Mouse (Mus musculus) heart, postnatal 0 days (tissue): ENCODE measurements around the gene Hoxb4. TPM values are rescaled to one million over a fixed set of nuclear protein-coding genes. Genes with fewer than 3 reads are reported as not detected.

Source experiments
- ATAC-seq: fragments of 200-750 bp; cut with Nextera tagmentation; 2 replicates; pipeline ENCODE4 v1.8.0; 2017; ENCODE audit warnings: low read depth, moderate number of reproducible peaks, moderate library complexity; ENCODE audit not compliant: insufficient read depth
- DNase-seq: peaks from one replicate; pipeline ENCODE4 v3.0.0-alpha.2; 2016; ENCODE audit warnings: low spot score
- H3K27ac ChIP-seq: fragments of 300-500 bp; sonication (generic); 2 replicates; pipeline ENCODE4 v1.5.1; 2014; ENCODE audit warnings: low read depth, mild to moderate bottlenecking
- H3K27me3 ChIP-seq: fragments of 300-500 bp; sonication (generic); 2 replicates; pipeline ENCODE4 v1.6.1; 2014; ENCODE audit warnings: low read length, mixed read lengths; ENCODE audit not compliant: control insufficient read depth, insufficient read depth
- H3K36me3 ChIP-seq: fragments of 300-500 bp; sonication (generic); replicated peaks from 2 replicates; pipeline ENCODE4 v1.6.1; 2014; ENCODE audit warnings: low read length, mixed read lengths; ENCODE audit not compliant: control insufficient read depth, insufficient read depth
- H3K4me1 ChIP-seq: fragments of 300-500 bp; sonication (generic); 2 replicates; pipeline ENCODE4 v1.6.1; 2014; ENCODE audit warnings: antibody characterized with exemption; ENCODE audit not compliant: control insufficient read depth, insufficient read depth
- H3K4me2 ChIP-seq: fragments of 300-500 bp; sonication (generic); 2 replicates; pipeline ENCODE4 v1.6.1; 2014; ENCODE audit warnings: low read depth, mild to moderate bottlenecking, low read length, moderate library complexity
- H3K4me3 ChIP-seq: fragments of 300-500 bp; sonication (generic); 2 replicates; pipeline ENCODE4 v1.5.1; 2014; ENCODE audit warnings: low read depth, low read length
- H3K9ac ChIP-seq: fragments of 300-500 bp; sonication (generic); replicated peaks from 2 replicates; pipeline ENCODE4 v1.6.1; 2014; ENCODE audit warnings: low read depth, low read length, mixed read lengths
- H3K9me3 ChIP-seq: fragments of 300-500 bp; sonication (generic); replicated peaks from 2 replicates; pipeline ENCODE4 v1.6.1; 2016; ENCODE audit warnings: low read length; ENCODE audit not compliant: control insufficient read depth
- CTCF ChIP-seq: IDR thresholded peaks from 2 replicates; pipeline ENCODE4 v1.5.1; 2016; ENCODE audit warnings: antibody characterized with exemption, control low read depth, low read depth
- EP300 ChIP-seq: IDR thresholded peaks from 2 replicates; pipeline ENCODE4 v1.6.1; 2016; ENCODE audit warnings: antibody characterized with exemption, low read depth
- WGBS: fragments of 180-500 bp; shearing (Covaris S2); extraction: QIAGEN DNeasy Blood & Tissue Kit; methylation state at CpG from one replicate; pipeline ENCODE4 v1.1.7; 2014; 5-methylcytosine and 5-hydroxymethylcytosine counted together
- polyA plus RNA-seq: library from polyadenylated mRNA; unstranded; fragments of >200 nt; fragmentation: Nextera tagmentation; extraction: Ambion mirVana; gene quantifications from 2 replicates; pipeline ENCODE4 v1.2.1, GENCODE M21; 2015
- total RNA-seq: library from RNA; depleted of rRNA; stranded (reverse); fragments of >200 nt; gene quantifications from 2 replicates; pipeline ENCODE4 v1.2.3, GENCODE M21; 2014; ENCODE audit warnings: low replicate concordance

Gene Hoxb4
- total and polyA plus RNA-seq, 2 experiments from 2014 or later: 0.19 to 2.3 TPM

- no peak overlapping the region for H3K9ac ChIP-seq
- TF ChIP-seq EP300 (no peak), CTCF (no peak)
Measured at GRCm38 (mm10) chr11:96295092-96295835, 22.8 kb upstream of the Hoxb4 start.

GRCm38 (mm10) chr11:96296997-96297396 is 21.1 kb upstream of the Hoxb4 start:
- Histone ChIP-seq H3K9ac (no peak overlapping the region), H3K4me2 (no peak overlapping the region), H3K36me3 (no peaks in the 10 kb centered on the region), H3K4me1 (no peaks in the 10 kb centered on the region), H3K27me3 (peaks cover 100% of the 10 kb centered on the region), H3K4me3 (no peak overlapping the region), H3K9me3 (no peaks in the 10 kb centered on the region), H3K27ac (no peak overlapping the region)
- no peak for ATAC-seq
- 8% methylated on average over 2 of the region's 2 CpGs for WGBS
- no peak for TF ChIP-seq EP300
- TF ChIP-seq CTCF: no peak
- no peak for DNase-seq

More at GRCm38 (mm10) chr11:96295092-96295835, 22.8 kb upstream of the Hoxb4 start:
- no peaks in the 10 kb centered on the region for H3K4me1 ChIP-seq
- ATAC-seq (no peak), DNase-seq (no peak)
- WGBS: 1% methylated on average over 29 of the region's 30 CpGs
- peaks cover 100% of the 10 kb centered on the region for H3K27me3 ChIP-seq
- no peaks in the 10 kb centered on the region for H3K9me3 ChIP-seq
- no peaks in the 10 kb centered on the region for H3K36me3 ChIP-seq
- H3K4me3 ChIP-seq: no peak overlapping the region
- no peak overlapping the region for H3K27ac ChIP-seq
- no peak overlapping the region for H3K4me2 ChIP-seq

GRCm38 (mm10) chr11:96297428-96297827 is 20.6 kb upstream of the Hoxb4 start:
- H3K4me2 ChIP-seq: no peak overlapping the region
- H3K36me3 ChIP-seq: no peaks in the 10 kb centered on the region
- no peak overlapping the region for H3K4me3 ChIP-seq
- TF ChIP-seq EP300 (no peak), CTCF (no peak)
- ATAC-seq (no peak), DNase-seq (no peak)
- H3K27me3 ChIP-seq: peaks cover 100% of the 10 kb centered on the region
- H3K27ac ChIP-seq: no peak overlapping the region
- H3K9me3 ChIP-seq: no peaks in the 10 kb centered on the region
- H3K9ac ChIP-seq: no peak overlapping the region
- no peaks in the 10 kb centered on the region for H3K4me1 ChIP-seq
- 22% methylated on average over 3 of the region's 3 CpGs for WGBS

GRCm38 (mm10) chr11:96297968-96298635 is 20.0 kb upstream of the Hoxb4 start:
- Histone ChIP-seq H3K36me3 (no peaks in the 10 kb centered on the region), H3K27ac (no peak overlapping the region), H3K4me2 (no peak overlapping the region), H3K27me3 (peaks cover 100% of the 10 kb centered on the region), H3K9me3 (no peaks in the 10 kb centered on the region), H3K4me1 (no peaks in the 10 kb centered on the region), H3K9ac (no peak overlapping the region), H3K4me3 (no peak overlapping the region)
- ATAC-seq: no peak
- no peak for DNase-seq
- WGBS: 7% methylated on average over 11 of the region's 11 CpGs
- TF ChIP-seq CTCF (no peak), EP300 (no peak)

- Histone ChIP-seq H3K9me3 (no peaks in the 10 kb centered on the region), H3K4me1 (no peaks in the 10 kb centered on the region), H3K27ac (no peak overlapping the region), H3K27me3 (peaks cover 100% of the 10 kb centered on the region), H3K9ac (no peak overlapping the region; the same call in 1 of the 2 replicates), H3K36me3 (no peaks in the 10 kb centered on the region), H3K4me3 (peak overlapping the region; percentile 30), H3K4me2 (peak overlapping the region; percentile 42)
- no peak; the same call in 1 of the 2 replicates for ATAC-seq
- WGBS: 2% methylated on average over 63 of the region's 66 CpGs
- no peak for DNase-seq
- TF ChIP-seq EP300 (no peak), CTCF (no peak)
Measured at GRCm38 (mm10) chr11:96298895-96299667, 19.0 kb upstream of the Hoxb4 start.
